Mouse (Mus musculus): ENCODE data around the gene Znfx1.

DNA sequence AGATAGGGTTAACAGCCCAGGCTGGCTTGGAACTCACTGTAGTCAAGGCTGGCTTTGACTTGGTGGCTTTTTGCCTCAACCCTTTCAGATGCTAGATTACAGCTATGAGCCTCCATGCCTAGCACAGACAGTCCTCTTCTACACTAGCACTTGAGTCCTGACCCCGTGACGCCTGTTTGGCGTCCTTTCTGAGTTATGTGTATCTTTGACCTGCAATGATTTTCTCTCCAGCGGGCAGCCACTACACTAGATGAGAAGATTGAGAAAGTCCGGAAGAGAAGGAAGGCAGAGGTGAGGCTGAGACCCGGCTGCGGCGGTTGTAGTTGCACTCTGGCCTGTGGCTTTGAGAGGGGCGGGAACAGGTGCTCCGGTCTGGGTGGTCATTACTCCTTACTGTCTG, 43.4 kb downstream of the Znfx1 start:
- TF ChIP-seq POLR2A (IDR thresholded peaks at IDR 0.05; ENCODE audit: insufficient read length, low read depth) (no peak), POLR2AphosphoS2 (IDR thresholded peaks at IDR 0.05; ENCODE audit: insufficient read length, low read depth) (no peak), TCF12 (IDR thresholded peaks at IDR 0.05; ENCODE audit: insufficient read depth, poor library complexity, severe bottlenecking) (no peak), E2F4 (IDR thresholded peaks at IDR 0.05; ENCODE audit: insufficient read depth) (no peak), USF1 (IDR thresholded peaks at IDR 0.05; ENCODE audit: low read depth) (no peak)

Data from myocyte (in vitro differentiated cells).